Mouse (Mus musculus): ENCODE measurements around the gene Sh2d1b1.

DNA sequence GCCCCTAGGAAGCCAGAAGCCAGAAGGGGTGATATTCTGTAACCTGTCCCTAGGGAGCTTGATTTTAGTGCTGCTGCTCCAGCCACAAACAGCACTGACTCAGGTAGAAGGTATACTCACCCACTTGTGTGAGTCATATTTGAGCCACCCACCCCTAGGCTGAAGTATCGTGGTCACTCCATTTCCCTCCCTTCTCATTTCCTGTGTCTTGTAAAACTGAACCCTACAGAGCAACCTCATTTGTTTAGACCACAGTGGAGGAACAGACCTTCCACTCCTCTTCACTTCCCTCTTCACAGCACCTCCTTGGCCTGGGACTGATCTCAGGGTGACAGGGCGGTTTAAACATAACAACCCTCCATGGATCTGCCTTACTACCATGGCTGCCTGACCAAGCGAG is at the start of gene Sh2d1b1:
- TF ChIP-seq CTCF (conservative IDR thresholded peaks at IDR 0.05 in 1 of 2, IDR thresholded peaks at IDR 0.05 in 1 of 2; ENCODE audit: low read depth in 2 of 2, low read length in 2 of 2) (no peak), USF1 (IDR thresholded peaks at IDR 0.05; ENCODE audit: low read depth, low read length) (no peak), POLR2AphosphoS2 (IDR thresholded peaks at IDR 0.05; ENCODE audit: low read depth, low read length) (no peak), POLR2A (IDR thresholded peaks at IDR 0.05; ENCODE audit: low read depth, low read length) (no peak), EP300 (IDR thresholded peaks at IDR 0.05; ENCODE audit: low read length) (peak; percentile 72), MAZ (IDR thresholded peaks at IDR 0.05; ENCODE audit: low read depth, low read length) (no peak), PAX5 (IDR thresholded peaks at IDR 0.05; ENCODE audit: low read length) (no peak), ZC3H11A (IDR thresholded peaks at IDR 0.05; ENCODE audit: low read depth, low read length) (no peak), MAX (IDR thresholded peaks at IDR 0.05; ENCODE audit: low read length) (no peak; the same call in 1 of the 2 replicates), ZKSCAN1 (IDR thresholded peaks at IDR 0.05; ENCODE audit: borderline replicate concordance, low read depth, low read length) (no peak), MAFK (IDR thresholded peaks at IDR 0.05; ENCODE audit: insufficient replicate concordance, low read length) (no peak), ETS1 (conservative IDR thresholded peaks at IDR 0.05; ENCODE audit: low read depth, low read length) (peak; percentile 66), IRF4 (IDR thresholded peaks at IDR 0.05; ENCODE audit: low read depth, low read length) (peak; percentile 51)

All from CH12.LX (cell line).